Mouse (Mus musculus): ENCODE data around the gene Dlx5. TPM values are rescaled to one million over a fixed set of nuclear protein-coding genes. Genes with fewer than 3 reads are reported as not detected.

Gene Dlx5
- polyA plus RNA-seq, 1 experiment from 2014 or later = not detected

DNA sequence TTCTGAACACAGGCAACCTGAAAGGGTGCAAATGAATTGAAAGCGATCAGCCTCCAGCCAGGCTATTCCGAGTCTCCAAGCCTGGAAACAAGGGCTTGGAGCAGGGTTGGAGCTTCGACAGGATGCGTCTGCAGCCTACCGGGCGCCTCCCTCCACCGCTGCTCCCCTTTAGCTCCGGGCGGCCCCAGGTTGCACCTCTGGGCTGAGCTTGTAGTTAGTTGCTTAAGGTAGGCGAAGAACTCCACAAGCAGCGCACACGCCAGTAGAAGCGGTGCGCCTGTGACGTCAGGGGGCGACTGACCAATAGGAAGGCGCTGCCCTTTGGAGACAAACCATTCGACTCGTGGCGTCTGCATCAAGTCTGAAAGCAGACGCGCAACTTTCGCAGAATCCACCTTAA lies 19.3 kb downstream of the Dlx5 start:
- no peak for DNase-seq
- 3% methylated on average over 23 of the region's 23 CpGs for WGBS (ENCODE audit: insufficient replicate concordance)
- H3K9me3 ChIP-seq (ENCODE audit: low read length) = no peaks in the 10 kb centered on the region
- TF ChIP-seq CTCF (IDR thresholded peaks at IDR 0.05; ENCODE audit: low read depth) = no peak
- no peak for TF ChIP-seq EP300 (IDR thresholded peaks at IDR 0.05; ENCODE audit: low read depth)
- peaks cover 12% of the 10 kb centered on the region for H3K4me1 ChIP-seq (ENCODE audit: insufficient read depth)
- H3K9ac ChIP-seq (replicated peaks) = no peak overlapping the region
- no peak overlapping the region for H3K27ac ChIP-seq (ENCODE audit: low read depth)
- peaks cover 95% of the 10 kb centered on the region for H3K27me3 ChIP-seq (ENCODE audit: insufficient read depth, low read length)
- H3K4me2 ChIP-seq (ENCODE audit: low read depth, low read length) = peak overlapping the region; percentile 62
- ATAC-seq = peak; percentile 45; the same call in 1 of the 2 replicates
- H3K4me3 ChIP-seq (ENCODE audit: low read depth, low read length) = peak overlapping the region; percentile 32
- no peaks in the 10 kb centered on the region for H3K36me3 ChIP-seq (replicated peaks; ENCODE audit: insufficient read depth, low read length)

DNA sequence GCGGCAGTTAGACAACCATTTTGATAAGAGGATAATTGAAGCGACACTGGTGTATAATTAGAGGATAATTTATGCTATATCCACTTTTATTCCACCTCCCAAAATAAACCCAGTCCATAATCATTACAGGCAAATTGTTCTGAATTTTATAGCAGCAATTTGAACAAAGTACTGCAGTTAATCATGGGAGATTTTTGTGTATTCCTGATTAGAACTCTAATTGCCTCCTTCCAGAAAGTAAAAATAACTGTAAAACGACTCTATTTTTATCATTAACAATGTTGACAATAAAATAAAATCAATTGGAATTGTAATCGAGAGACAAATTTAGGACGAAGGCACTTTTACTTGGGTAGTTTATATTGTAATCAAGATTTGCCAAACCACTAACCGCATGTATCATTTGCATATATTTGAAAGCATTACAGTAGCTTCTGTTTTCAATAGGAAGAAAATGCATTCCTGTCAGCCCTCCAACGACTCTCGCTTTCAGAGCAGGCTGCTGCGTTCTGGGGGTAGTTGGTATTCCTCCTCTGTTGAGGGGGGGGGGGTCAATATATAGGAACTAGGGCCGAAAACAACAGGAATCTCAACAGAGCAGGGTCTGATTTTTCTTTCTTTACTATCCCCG lies 20.0 kb downstream of the Dlx5 start:
- Histone ChIP-seq H3K4me1 (ENCODE audit: insufficient read depth) (peaks cover 12% of the 10 kb centered on the region), H3K27me3 (ENCODE audit: insufficient read depth, low read length) (peaks cover 96% of the 10 kb centered on the region), H3K9me3 (ENCODE audit: low read length) (no peaks in the 10 kb centered on the region), H3K4me2 (ENCODE audit: low read depth, low read length) (no peak overlapping the region), H3K36me3 (replicated peaks; ENCODE audit: insufficient read depth, low read length) (no peaks in the 10 kb centered on the region), H3K4me3 (ENCODE audit: low read depth, low read length) (no peak overlapping the region), H3K9ac (replicated peaks) (no peak overlapping the region), H3K27ac (ENCODE audit: low read depth) (no peak overlapping the region)
- ATAC-seq (no peak), DNase-seq (no peak)
- TF ChIP-seq CTCF (IDR thresholded peaks at IDR 0.05; ENCODE audit: low read depth) (no peak), EP300 (IDR thresholded peaks at IDR 0.05; ENCODE audit: low read depth) (no peak)
- WGBS (ENCODE audit: insufficient replicate concordance) = 4% methylated on average over 11 of the region's 11 CpGs

DNA sequence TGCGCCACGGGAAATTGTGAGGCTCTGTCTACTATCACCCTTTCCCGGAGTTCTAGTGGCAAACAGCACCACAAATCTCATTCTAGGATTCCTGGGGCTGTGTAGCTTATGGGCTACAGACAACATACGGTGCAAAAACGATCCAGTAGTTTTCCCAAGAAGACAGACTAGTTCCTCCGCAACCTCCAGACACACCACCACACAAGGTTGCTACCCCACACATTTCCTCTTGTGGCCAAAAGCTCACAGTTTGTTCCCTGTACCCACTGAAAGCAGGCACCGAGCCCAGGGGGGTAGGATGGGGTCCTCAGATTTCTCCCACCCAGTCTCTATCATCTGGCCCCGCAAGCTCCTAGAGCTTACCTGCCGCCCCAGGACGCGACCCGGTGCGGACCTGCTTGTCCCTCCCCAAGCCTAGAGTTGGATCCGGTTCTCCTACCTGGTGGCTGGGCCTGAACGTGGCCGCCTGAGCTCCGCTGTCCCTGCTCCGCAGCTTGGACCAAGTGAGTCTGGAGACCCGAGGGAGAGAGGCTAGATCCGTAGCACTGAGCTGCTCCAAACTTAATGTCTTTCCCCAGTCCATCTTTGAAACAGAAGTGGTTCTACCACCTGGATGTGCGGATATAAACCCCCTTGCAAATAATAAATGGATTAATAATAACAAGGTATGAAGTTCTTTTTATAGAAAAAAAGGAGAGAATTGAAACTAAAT lies 20.6 kb downstream of the Dlx5 start:
- no peak overlapping the region for H3K9ac ChIP-seq (replicated peaks)
- H3K4me2 ChIP-seq (ENCODE audit: low read depth, low read length) = peak overlapping the region; percentile 32; the same call in 1 of the 2 replicates
- no peaks in the 10 kb centered on the region for H3K36me3 ChIP-seq (replicated peaks; ENCODE audit: insufficient read depth, low read length)
- peaks cover 97% of the 10 kb centered on the region for H3K27me3 ChIP-seq (ENCODE audit: insufficient read depth, low read length)
- 3% methylated on average over 21 of the region's 21 CpGs for WGBS (ENCODE audit: insufficient replicate concordance)
- ATAC-seq (no peak), DNase-seq (no peak)
- H3K27ac ChIP-seq (ENCODE audit: low read depth) = no peak overlapping the region
- H3K9me3 ChIP-seq (ENCODE audit: low read length) = no peaks in the 10 kb centered on the region
- TF ChIP-seq EP300 (IDR thresholded peaks at IDR 0.05; ENCODE audit: low read depth) (no peak), CTCF (IDR thresholded peaks at IDR 0.05; ENCODE audit: low read depth) (no peak)
- peaks cover 12% of the 10 kb centered on the region for H3K4me1 ChIP-seq (ENCODE audit: insufficient read depth)
- H3K4me3 ChIP-seq (ENCODE audit: low read depth, low read length) = peak overlapping the region; percentile 8; the same call in 1 of the 2 replicates

DNA sequence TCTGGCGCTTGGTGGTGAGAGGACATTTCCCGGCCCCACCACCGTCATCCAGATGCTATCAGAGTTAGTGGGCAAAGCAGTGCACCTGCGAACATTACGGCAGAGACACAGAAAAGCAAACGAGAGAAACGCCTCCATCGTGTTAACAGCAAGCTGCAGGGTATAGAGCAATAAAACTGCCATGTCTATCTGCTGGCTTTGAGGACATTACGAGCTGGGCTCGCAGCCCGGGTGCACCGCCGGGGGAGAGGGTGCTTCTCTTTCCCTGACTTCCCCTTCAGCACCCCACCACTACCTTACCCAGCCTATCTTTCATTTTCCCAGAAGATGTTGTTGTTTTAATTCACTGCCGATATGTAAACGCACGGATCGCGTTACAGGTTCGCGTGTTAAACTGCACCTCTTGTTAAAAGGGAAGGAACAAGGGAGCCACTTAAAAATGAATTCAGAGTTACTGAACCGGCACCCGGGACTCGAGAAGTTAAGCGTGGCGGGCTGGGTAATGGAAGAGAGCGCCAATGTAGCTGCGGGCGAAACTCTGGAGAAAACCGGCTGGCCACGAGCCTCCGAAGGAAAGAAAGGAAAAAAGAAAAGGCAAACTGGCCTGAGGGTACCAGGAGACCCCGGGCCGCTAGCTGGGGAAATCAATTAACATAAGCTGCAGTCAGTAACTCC lies 21.3 kb downstream of the Dlx5 start:
- peaks cover 96% of the 10 kb centered on the region for H3K27me3 ChIP-seq (ENCODE audit: insufficient read depth, low read length)
- H3K9me3 ChIP-seq (ENCODE audit: low read length) = no peaks in the 10 kb centered on the region
- ATAC-seq = no peak
- peaks cover 12% of the 10 kb centered on the region for H3K4me1 ChIP-seq (ENCODE audit: insufficient read depth)
- H3K4me2 ChIP-seq (ENCODE audit: low read depth, low read length) = peak overlapping the region; percentile 32
- no peak for DNase-seq
- TF ChIP-seq CTCF (IDR thresholded peaks at IDR 0.05; ENCODE audit: low read depth) (no peak), EP300 (IDR thresholded peaks at IDR 0.05; ENCODE audit: low read depth) (no peak)
- H3K36me3 ChIP-seq (replicated peaks; ENCODE audit: insufficient read depth, low read length) = no peaks in the 10 kb centered on the region
- 1% methylated on average over 33 of the region's 33 CpGs for WGBS (ENCODE audit: insufficient replicate concordance)
- H3K4me3 ChIP-seq (ENCODE audit: low read depth, low read length) = peak overlapping the region; percentile 8; the same call in 1 of the 2 replicates
- H3K9ac ChIP-seq (replicated peaks) = no peak overlapping the region
- H3K27ac ChIP-seq (ENCODE audit: low read depth) = no peak overlapping the region

DNA sequence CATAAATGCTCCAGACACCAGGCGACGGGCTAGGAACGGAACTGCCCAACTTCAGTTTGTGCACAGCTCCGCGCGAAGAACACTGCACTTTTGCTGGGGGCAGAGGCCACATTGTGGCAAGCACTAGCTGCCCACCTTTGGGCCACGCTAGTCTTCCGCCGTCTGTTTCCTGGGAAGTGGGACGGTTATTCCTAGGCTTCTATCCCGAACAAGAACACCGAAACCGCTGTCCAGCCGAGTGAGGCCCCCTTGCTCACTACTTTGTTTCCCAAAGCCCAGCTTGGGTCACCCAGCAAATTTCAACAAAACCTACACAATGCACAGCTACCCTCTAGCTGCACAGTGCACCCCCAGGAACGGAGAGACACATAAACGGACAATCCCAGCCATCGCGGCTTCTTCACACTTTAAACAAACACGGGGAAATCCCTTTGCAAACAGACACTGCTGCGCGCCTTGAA lies 21.9 kb downstream of the Dlx5 start:
- ATAC-seq = no peak
- Histone ChIP-seq H3K4me1 (ENCODE audit: insufficient read depth) (peaks cover 12% of the 10 kb centered on the region), H3K36me3 (replicated peaks; ENCODE audit: insufficient read depth, low read length) (no peaks in the 10 kb centered on the region), H3K9me3 (ENCODE audit: low read length) (no peaks in the 10 kb centered on the region), H3K9ac (replicated peaks) (no peak overlapping the region), H3K4me3 (ENCODE audit: low read depth, low read length) (0 out of 2 replicates have a peak overlapping the region, but pooled peaks have one; percentile 8), H3K27ac (ENCODE audit: low read depth) (no peak overlapping the region), H3K4me2 (ENCODE audit: low read depth, low read length) (0 out of 2 replicates have a peak overlapping the region, but pooled peaks have one; percentile 32), H3K27me3 (ENCODE audit: insufficient read depth, low read length) (peaks cover 96% of the 10 kb centered on the region)
- WGBS (ENCODE audit: insufficient replicate concordance) = 3% methylated on average over 21 of the region's 21 CpGs
- TF ChIP-seq CTCF (IDR thresholded peaks at IDR 0.05; ENCODE audit: low read depth) = no peak
- TF ChIP-seq EP300 (IDR thresholded peaks at IDR 0.05; ENCODE audit: low read depth) = no peak
- no peak for DNase-seq

All from liver, postnatal 0 days (tissue).